Mouse (Mus musculus) erythroblast, adult 5-6 weeks (primary cell): ENCODE data around the gene Camta1. TPM values are rescaled to one million over a fixed set of nuclear protein-coding genes. Genes with fewer than 3 reads are reported as not detected.

ENCODE experiments used
- ATAC-seq: replicated peaks from 2 replicates; pipeline ENCODE4 v1.8.0; 2016; ENCODE audit warnings: moderate number of reproducible peaks, mild to moderate bottlenecking, moderate TSS enrichment, inconsistent platforms; ENCODE audit not compliant: poor library complexity, low FRiP score, severe bottlenecking
- total RNA-seq, 2 experiments: library from RNA; stranded (forward) in 1 of 2; stranded (reverse) in 1 of 2; fragments of 150-400 nt in 1 of 2; fragments of 200-764, 138-1000 nt in 1 of 2; gene quantifications; 2 replicates each; pipeline versions ENCODE4 v1.2.3 to v1.2.4; 2015 to 2017; ENCODE audit warnings: low replicate concordance in 2 of 2

The Camta1 gene
- total RNA-seq, 2 experiments from 2014 or later = 11.7 to 25.7 TPM

- ATAC-seq = no peak
These were observed 316.2 kb downstream of the Camta1 start for GRCm38 (mm10) chr4:151545452-151545851.

- no peak for ATAC-seq
These were observed 317.5 kb downstream of the Camta1 start for GRCm38 (mm10) chr4:151544191-151544590.

- ATAC-seq = no peak
These were observed 321.1 kb downstream of the Camta1 start for GRCm38 (mm10) chr4:151540546-151540945.

- ATAC-seq = no peak
These were observed 321.8 kb downstream of the Camta1 start for GRCm38 (mm10) chr4:151539881-151540280.

GRCm38 (mm10) chr4:151539167-151539525, 322.5 kb downstream of the Camta1 start:
- ATAC-seq = no peak

- no peak for ATAC-seq
These were observed 323.1 kb downstream of the Camta1 start for GRCm38 (mm10) chr4:151538446-151539166.

- no peak for ATAC-seq
These were observed 325.7 kb downstream of the Camta1 start for GRCm38 (mm10) chr4:151535916-151536450.

GRCm38 (mm10) chr4:151533451-151533850, 328.2 kb downstream of the Camta1 start:
- ATAC-seq = no peak

GRCm38 (mm10) chr4:151528436-151528835, 333.2 kb downstream of the Camta1 start:
- no peak for ATAC-seq

GRCm38 (mm10) chr4:151527763-151528162, 333.9 kb downstream of the Camta1 start:
- ATAC-seq = no peak

- no peak for ATAC-seq
These were observed 341.6 kb downstream of the Camta1 start for GRCm38 (mm10) chr4:151520103-151520502.

GRCm38 (mm10) chr4:151519011-151519410, 342.7 kb downstream of the Camta1 start:
- ATAC-seq = no peak

- ATAC-seq = no peak
These were observed 344.5 kb downstream of the Camta1 start for GRCm38 (mm10) chr4:151516998-151517799.

GRCm38 (mm10) chr4:151515316-151515715, 346.4 kb downstream of the Camta1 start:
- ATAC-seq = no peak

GRCm38 (mm10) chr4:151511092-151511491, 350.6 kb downstream of the Camta1 start:
- no peak for ATAC-seq

- ATAC-seq = no peak
These were observed 351.3 kb downstream of the Camta1 start for GRCm38 (mm10) chr4:151510417-151510816.

- no peak for ATAC-seq
These were observed 355.0 kb downstream of the Camta1 start for GRCm38 (mm10) chr4:151506701-151507100.

GRCm38 (mm10) chr4:151498481-151499276, 363.0 kb downstream of the Camta1 start:
- ATAC-seq = no peak

- ATAC-seq = no peak
These were observed 365.1 kb downstream of the Camta1 start for GRCm38 (mm10) chr4:151496581-151496980.

- no peak for ATAC-seq
These were observed 366.3 kb downstream of the Camta1 start for GRCm38 (mm10) chr4:151495276-151495882.
